Mouse (Mus musculus) G1E (cell line): ENCODE measurements around the gene Olfr461. TPM values are rescaled to one million over a fixed set of nuclear protein-coding genes. Genes with fewer than 3 reads are reported as not detected.

Experiments used
- ATAC-seq: 2 replicates; pipeline ENCODE4 v1.8.0; 2016; ENCODE audit warnings: mild to moderate bottlenecking; ENCODE audit not compliant: insufficient number of reproducible peaks, poor library complexity, low FRiP score, severe bottlenecking; ENCODE audit errors: extremely low read depth
- DNase-seq: peaks from one replicate; pipeline ENCODE4 v3.0.0; 2012; ENCODE audit warnings: low spot score
- H3K27me3 ChIP-seq: 2 replicates; pipeline ENCODE4 v1.6.1; 2012; ENCODE audit warnings: mild to moderate bottlenecking, low read length, inconsistent platforms; ENCODE audit not compliant: insufficient read depth
- H3K36me3 ChIP-seq: replicated peaks from 2 replicates; pipeline ENCODE3; 2012; ENCODE audit warnings: mild to moderate bottlenecking, inconsistent platforms
- H3K4me1 ChIP-seq: 2 replicates; pipeline ENCODE4 v1.6.1; 2012; ENCODE audit warnings: low read depth, low read length, inconsistent platforms, mixed read lengths; ENCODE audit not compliant: insufficient read depth
- H3K4me3 ChIP-seq: 2 replicates; pipeline ENCODE4 v1.5.1; 2012; ENCODE audit warnings: low read depth, mild to moderate bottlenecking, inconsistent platforms, low read length, moderate library complexity, mixed read lengths
- H3K9me3 ChIP-seq: replicated peaks from 2 replicates; pipeline ENCODE4 v1.6.1; 2012; ENCODE audit warnings: inconsistent platforms
- CTCF ChIP-seq: IDR thresholded peaks from 2 replicates; pipeline ENCODE4 v1.5.1; 2012; ENCODE audit warnings: low read depth, low read length, inconsistent platforms, mixed read lengths
- GATA1 ChIP-seq: IDR thresholded peaks from 2 replicates; pipeline ENCODE4 v1.6.1; 2012; ENCODE audit warnings: borderline replicate concordance, low read length, inconsistent platforms, mixed read lengths
- GATA2 ChIP-seq: IDR thresholded peaks from 2 replicates; pipeline ENCODE4 v1.6.1; 2012; ENCODE audit warnings: low read depth, low read length, inconsistent platforms, borderline replicate concordance
- POLR2AphosphoS5 ChIP-seq: IDR thresholded peaks from 2 replicates; pipeline ENCODE4 v1.6.1; 2012; ENCODE audit warnings: low read depth, low read length, inconsistent platforms; ENCODE audit not compliant: insufficient replicate concordance
- TAL1 ChIP-seq: conservative IDR thresholded peaks from 2 replicates; pipeline ENCODE4 v1.6.1; 2012; ENCODE audit warnings: low read depth, low read length, inconsistent platforms, mixed read lengths
- polyA plus RNA-seq: library from polyadenylated mRNA; stranded (reverse); fragments of >175 nt; gene quantifications from 2 replicates; pipeline ENCODE4 v1.2.3, GENCODE M21; 2012
- total RNA-seq, 2 experiments: library from RNA; stranded (forward) in 1 of 2; stranded (reverse) in 1 of 2; fragments of 200-1000 nt in 1 of 2; fragments of >200 nt in 1 of 2; fragmentation: Nextera tagmentation in 1 of 2; gene quantifications; 2 replicates each; pipeline ENCODE4 v1.2.3; 2014 to 2017

The Olfr461 gene
- total and polyA plus RNA-seq, 3 experiments, result 0.16 TPM; not detected in 2

DNA sequence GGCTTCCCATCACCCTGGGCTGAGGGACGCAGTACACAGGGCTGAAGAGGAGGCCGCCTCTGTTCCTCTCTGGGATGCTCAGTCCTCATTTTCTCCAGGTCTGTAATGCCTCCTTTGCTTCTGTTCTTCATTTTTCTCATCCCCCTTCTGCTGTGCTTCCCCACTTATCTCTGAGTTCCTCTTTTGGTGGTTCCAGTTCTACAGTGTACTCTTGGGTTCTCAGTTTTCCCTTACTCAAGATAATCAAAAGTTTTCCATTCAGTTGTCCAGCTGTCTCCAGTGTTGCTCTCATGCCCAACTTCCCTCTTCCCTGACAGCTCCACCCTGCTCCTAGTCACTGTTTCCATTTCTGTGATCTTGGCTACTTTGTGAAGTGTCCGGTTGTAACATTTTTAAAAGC is 18.8 kb upstream of the Olfr461 start:
- no peak for ATAC-seq
- TF ChIP-seq GATA1, result no peak
- no peak for TF ChIP-seq POLR2AphosphoS5

DNA sequence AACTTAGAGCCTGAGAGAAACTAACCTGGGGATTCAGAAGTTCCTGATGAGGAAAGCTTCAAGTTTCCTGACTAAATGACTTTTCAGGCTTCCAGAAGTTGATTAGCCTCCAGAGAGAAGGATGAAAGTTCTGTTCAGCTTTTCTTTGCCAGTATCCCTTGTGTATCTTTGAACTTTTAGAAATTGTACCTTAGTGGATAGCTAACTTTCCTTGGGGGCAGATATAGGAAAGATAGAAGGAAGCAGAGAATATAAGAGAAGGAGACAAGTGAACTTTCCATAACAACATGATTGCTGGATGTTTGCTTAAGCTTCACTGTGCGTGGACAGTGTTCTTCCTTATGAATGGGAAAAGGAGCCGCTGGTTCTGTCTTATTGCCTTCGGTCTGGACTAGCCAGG is 14.3 kb upstream of the Olfr461 start, which contains the start of gene Olfr460:
TSS of gene Olfr460 (plus strand) at position 301 of the 400 bp plus-strand sequence.
- no peak for ATAC-seq

More for the DNA sequence above, 18.8 kb upstream of the Olfr461 start:
- H3K27me3 ChIP-seq, result peaks cover 5% of the 10 kb centered on the region; the same call in 1 of the 2 replicates
- no peaks in the 10 kb centered on the region for H3K36me3 ChIP-seq
- no peak for DNase-seq
- no peak overlapping the region for H3K4me3 ChIP-seq
- no peaks in the 10 kb centered on the region for H3K4me1 ChIP-seq
- H3K9me3 ChIP-seq, result no peaks in the 10 kb centered on the region

DNA sequence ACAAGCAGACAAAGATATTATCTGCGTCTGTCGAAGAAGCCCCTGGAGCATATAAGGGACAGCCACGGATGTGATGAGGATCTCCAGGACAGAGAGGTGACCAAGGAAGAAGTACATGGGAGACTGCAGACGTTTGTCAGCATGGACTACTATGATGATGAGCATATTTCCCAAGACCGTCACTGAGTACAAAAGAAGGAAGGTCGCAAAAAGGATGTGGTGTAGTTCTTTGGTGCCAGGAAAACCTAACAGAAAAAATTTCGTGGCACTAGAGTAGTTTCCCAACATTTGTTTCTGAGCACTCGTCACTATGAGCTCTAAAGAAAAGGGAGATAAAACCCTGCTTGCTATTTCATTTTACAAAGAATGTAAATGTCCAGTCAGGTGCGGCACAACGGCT is 10.2 kb downstream of the Olfr461 start:
- Histone ChIP-seq H3K27me3 (no peaks in the 10 kb centered on the region), H3K9me3 (no peaks in the 10 kb centered on the region), H3K4me1 (no peaks in the 10 kb centered on the region), H3K36me3 (no peaks in the 10 kb centered on the region), H3K4me3 (no peak overlapping the region)
- DNase-seq (no peak), ATAC-seq (no peak)
- TF ChIP-seq CTCF (no peak), TAL1 (no peak), GATA2 (no peak), POLR2AphosphoS5 (no peak), GATA1 (no peak)

More for the DNA sequence above, 14.3 kb upstream of the Olfr461 start, which contains the start of gene Olfr460:
- TF ChIP-seq POLR2AphosphoS5, result no peak
- TF ChIP-seq GATA2, result no peak
- TF ChIP-seq GATA1, result no peak
- no peak for TF ChIP-seq TAL1
- no peak for TF ChIP-seq CTCF
- no peaks in the 10 kb centered on the region for H3K36me3 ChIP-seq
- no peaks in the 10 kb centered on the region for H3K4me1 ChIP-seq
- peaks cover 5% of the 10 kb centered on the region; the same call in 1 of the 2 replicates for H3K27me3 ChIP-seq
- H3K4me3 ChIP-seq, result no peak within 1 kb of the TSS
- H3K9me3 ChIP-seq, result no peaks in the 10 kb centered on the region
- DNase-seq, result no peak

DNA sequence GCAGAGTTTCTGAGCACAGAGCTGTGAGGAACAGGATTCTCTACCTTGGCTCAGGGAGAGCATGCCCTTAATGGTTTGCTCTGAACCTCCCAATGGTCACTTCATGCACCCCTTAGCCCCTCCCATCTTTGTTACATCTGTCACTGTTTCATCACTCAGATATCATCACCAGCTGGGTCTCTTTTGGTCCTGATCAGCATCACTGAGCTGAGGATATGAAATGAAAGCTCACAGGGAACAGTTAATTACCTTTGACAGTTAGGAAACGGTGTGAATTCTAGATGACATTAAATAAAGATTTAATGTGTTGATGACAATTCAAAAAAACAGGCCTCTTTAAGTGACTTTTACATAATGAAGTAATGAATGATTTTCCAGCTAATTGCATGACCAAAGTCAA is 35.4 kb downstream of the Olfr461 start, which contains the start of gene Prss37:
TSS of gene Prss37 (minus strand) at position 101 of the 400 bp plus-strand sequence.
- ATAC-seq, result no peak
- TF ChIP-seq POLR2AphosphoS5 (no peak), GATA2 (no peak), CTCF (no peak), GATA1 (no peak)
- DNase-seq, result no peak

GRCm38 (mm10) chr6:40493229-40493628 is 61.6 kb downstream of the Olfr461 start, which contains the start of gene Tas2r108:
TSS of gene Tas2r108 (plus strand) at chr6:40493529.
- Histone ChIP-seq H3K27me3 (no peaks in the 10 kb centered on the region; the same call in 1 of the 2 replicates), H3K4me3 (no peak within 1 kb of the TSS), H3K4me1 (no peaks in the 10 kb centered on the region), H3K36me3 (no peaks in the 10 kb centered on the region), H3K9me3 (no peaks in the 10 kb centered on the region)
- no peak for ATAC-seq
- TF ChIP-seq POLR2AphosphoS5, result no peak
- no peak for DNase-seq

More for the DNA sequence above, 35.4 kb downstream of the Olfr461 start, which contains the start of gene Prss37:
- Histone ChIP-seq H3K27me3 (no peaks in the 10 kb centered on the region), H3K36me3 (no peaks in the 10 kb centered on the region), H3K9me3 (no peaks in the 10 kb centered on the region), H3K4me3 (no peak within 1 kb of the TSS), H3K4me1 (no peaks in the 10 kb centered on the region)

Other genes starting within 250 kb of the Olfr461 start
- gene Agk, start 229.9 kb downstream of the Olfr461 start, total RNA-seq (2014; fragmentation: Nextera tagmentation), result 26.2 and 29.3 TPM in 2 replicates
- 23.2 and 26.8 TPM in 2 replicates for gene Agk, start 229.9 kb downstream of the Olfr461 start, total RNA-seq (2017)
- gene Agk, start 229.9 kb downstream of the Olfr461 start, polyA plus RNA-seq, result 4.6 and 5.8 TPM in 2 replicates
- gene E330009J07Rik, start 118.9 kb downstream of the Olfr461 start, total RNA-seq (2014; fragmentation: Nextera tagmentation), result 0.19 and 3.4 TPM in 2 replicates
- gene E330009J07Rik, start 118.9 kb downstream of the Olfr461 start, total RNA-seq (2017), result 1.6 and 2.0 TPM in 2 replicates
- 0.28 and 0.37 TPM in 2 replicates for gene E330009J07Rik, start 118.9 kb downstream of the Olfr461 start, polyA plus RNA-seq
- gene Wee2, start 116.0 kb downstream of the Olfr461 start, total RNA-seq (2014; fragmentation: Nextera tagmentation), result not detected in 2 replicates
- 0.16 TPM in 1 of 2 replicates, not detected in the other for gene Wee2, start 116.0 kb downstream of the Olfr461 start, total RNA-seq (2017)
- not detected in 2 replicates for gene Wee2, start 116.0 kb downstream of the Olfr461 start, polyA plus RNA-seq
- 79.1 and 106 TPM in 2 replicates for gene Ssbp1, start 83.7 kb downstream of the Olfr461 start, total RNA-seq (2014; fragmentation: Nextera tagmentation)
- 63.5 and 90.5 TPM in 2 replicates for gene Ssbp1, start 83.7 kb downstream of the Olfr461 start, total RNA-seq (2017)
- 11.0 and 14.6 TPM in 2 replicates for gene Ssbp1, start 83.7 kb downstream of the Olfr461 start, polyA plus RNA-seq
- gene Tas2r137, start 63.8 kb downstream of the Olfr461 start, total RNA-seq (2014; fragmentation: Nextera tagmentation), result not detected in 2 replicates
- 0.17 TPM in 1 of 2 replicates, not detected in the other for gene Tas2r137, start 63.8 kb downstream of the Olfr461 start, total RNA-seq (2017)
- not detected in 2 replicates for gene Tas2r137, start 63.8 kb downstream of the Olfr461 start, polyA plus RNA-seq
- gene Tas2r108, start 61.5 kb downstream of the Olfr461 start, total RNA-seq (2014; fragmentation: Nextera tagmentation), result not detected in 2 replicates
- 0.22 TPM in 1 of 2 replicates, not detected in the other for gene Tas2r108, start 61.5 kb downstream of the Olfr461 start, total RNA-seq (2017)
- not detected in 2 replicates for gene Tas2r108, start 61.5 kb downstream of the Olfr461 start, polyA plus RNA-seq
- not detected in 2 replicates for gene Prss37, start 35.5 kb downstream of the Olfr461 start, total RNA-seq (2014; fragmentation: Nextera tagmentation)
- not detected in 2 replicates for gene Prss37, start 35.5 kb downstream of the Olfr461 start, total RNA-seq (2017)
- not detected in 2 replicates for gene Prss37, start 35.5 kb downstream of the Olfr461 start, polyA plus RNA-seq
- not detected in 2 replicates for gene Olfr460, start 14.4 kb upstream of the Olfr461 start, total RNA-seq (2014; fragmentation: Nextera tagmentation)
- 0.05 and 0.29 TPM in 2 replicates for gene Olfr460, start 14.4 kb upstream of the Olfr461 start, total RNA-seq (2017)
- not detected in 2 replicates for gene Olfr460, start 14.4 kb upstream of the Olfr461 start, polyA plus RNA-seq
- gene Clec5a, start 30.8 kb upstream of the Olfr461 start, total RNA-seq (2014; fragmentation: Nextera tagmentation), result not detected in 2 replicates
- 0.06 and 0.16 TPM in 2 replicates for gene Clec5a, start 30.8 kb upstream of the Olfr461 start, total RNA-seq (2017)
- not detected in 2 replicates for gene Clec5a, start 30.8 kb upstream of the Olfr461 start, polyA plus RNA-seq
- gene Tas2r138, start 58.3 kb upstream of the Olfr461 start, total RNA-seq (2014; fragmentation: Nextera tagmentation), result not detected in 2 replicates
- gene Tas2r138, start 58.3 kb upstream of the Olfr461 start, total RNA-seq (2017), result 0.12 TPM in 1 of 2 replicates, not detected in the other
- gene Tas2r138, start 58.3 kb upstream of the Olfr461 start, polyA plus RNA-seq, result not detected in 2 replicates
- not detected in 2 replicates for gene Mgam, start 73.8 kb upstream of the Olfr461 start, total RNA-seq (2014; fragmentation: Nextera tagmentation)
- 0.05 TPM in 1 of 2 replicates, not detected in the other for gene Mgam, start 73.8 kb upstream of the Olfr461 start, total RNA-seq (2017)
- gene Mgam, start 73.8 kb upstream of the Olfr461 start, polyA plus RNA-seq, result not detected in 2 replicates